Mouse (Mus musculus) lung, adult 2 months (tissue): ENCODE data around the gene Nt5m.

ENCODE experiments used
- CTCF ChIP-seq: fragments of 200-500 bp; IDR thresholded peaks from 2 replicates; pipeline ENCODE4 v1.5.1; 2011; ENCODE audit warnings: mild to moderate bottlenecking, low read length, control low read depth; ENCODE audit not compliant: insufficient read depth
- POLR2A ChIP-seq: fragments of 200-500 bp; IDR thresholded peaks from 2 replicates; pipeline ENCODE4 v1.6.1; 2011; ENCODE audit warnings: low read depth, mild to moderate bottlenecking, control low read depth, low read length, borderline replicate concordance; ENCODE audit errors: extremely low read depth

GRCm38 (mm10) chr11:59902045-59902726 lies 62.9 kb downstream of the Nt5m start:
- TF ChIP-seq CTCF: no peak
- TF ChIP-seq POLR2A: no peak
